Mouse (Mus musculus) forebrain, embryonic 15.5 days (tissue): ENCODE measurements around the gene Tom1l2. TPM values are rescaled to one million over a fixed set of nuclear protein-coding genes. Genes with fewer than 3 reads are reported as not detected.

Experiments
- ATAC-seq: fragments of 200-750 bp; cut with Nextera tagmentation; replicated peaks from 2 replicates; pipeline ENCODE4 v1.8.0; 2017; ENCODE audit warnings: mild to moderate bottlenecking, moderate TSS enrichment, moderate library complexity
- H3K27ac ChIP-seq: fragments of 300-500 bp; sonication (generic); replicated peaks from 2 replicates; pipeline ENCODE4 v1.5.1; 2015; ENCODE audit warnings: mild to moderate bottlenecking, inconsistent platforms
- H3K27me3 ChIP-seq: fragments of 300-500 bp; sonication (generic); 2 replicates; pipeline ENCODE4 v1.6.1; 2015; ENCODE audit warnings: inconsistent platforms
- H3K36me3 ChIP-seq: fragments of 300-500 bp; sonication (generic); 2 replicates; pipeline ENCODE4 v1.6.1; 2015; ENCODE audit warnings: mild to moderate bottlenecking, inconsistent platforms
- H3K4me1 ChIP-seq: fragments of 300-500 bp; sonication (generic); 2 replicates; pipeline ENCODE4 v1.6.1; 2015; ENCODE audit warnings: inconsistent platforms
- H3K4me2 ChIP-seq: fragments of 300-500 bp; sonication (generic); replicated peaks from 2 replicates; pipeline ENCODE4 v1.6.1; 2015; ENCODE audit warnings: mild to moderate bottlenecking, inconsistent platforms
- H3K4me3 ChIP-seq: fragments of 300-500 bp; sonication (generic); 2 replicates; pipeline ENCODE4 v1.5.1; 2015; ENCODE audit warnings: mild to moderate bottlenecking, inconsistent platforms
- H3K9ac ChIP-seq: fragments of 300-500 bp; sonication (generic); replicated peaks from 2 replicates; pipeline ENCODE4 v1.6.1; 2015; ENCODE audit warnings: mild to moderate bottlenecking, inconsistent platforms
- H3K9me3 ChIP-seq: fragments of 300-500 bp; sonication (generic); 2 replicates; pipeline ENCODE4 v1.6.1; 2016; ENCODE audit warnings: inconsistent platforms
- WGBS: fragments of 180-500 bp; shearing (Covaris S2); methylation state at CpG from one replicate; pipeline ENCODE4 v1.1.7; 2015; ENCODE audit warnings: mixed read lengths; 5-methylcytosine and 5-hydroxymethylcytosine counted together
- polyA plus RNA-seq: library from polyadenylated mRNA; unstranded; fragments of >200 nt; fragmentation: Nextera tagmentation; extraction: Ambion mirVana; gene quantifications from 2 replicates; pipeline ENCODE4 v1.2.1, GENCODE M21; 2015

The Tom1l2 gene
- polyA plus RNA-seq, result 47.9 and 48.7 TPM in 2 replicates

GRCm38 (mm10) chr11:60352559-60353411, at the start of gene Tom1l2, which contains the start of gene Drc3:
Gene Tom1l2, minus strand, starts transcription at chr11:60352905.
Gene Drc3, plus strand, starts transcription at chr11:60353329.
- peak within 1 kb of the TSS; percentile 68 for H3K4me2 ChIP-seq
- peak within 1 kb of the TSS; percentile 57 for H3K27ac ChIP-seq
- peak; percentile 100 for ATAC-seq
- H3K4me1 ChIP-seq, result peaks cover 20% of the 10 kb centered on the region
- peak within 1 kb of the TSS; percentile 76 for H3K4me3 ChIP-seq
- H3K9me3 ChIP-seq, result no peaks in the 10 kb centered on the region
- H3K36me3 ChIP-seq, result no peaks in the 10 kb centered on the region
- WGBS, result under 1% methylated on average over 56 of the region's 57 CpGs
- no peaks in the 10 kb centered on the region for H3K27me3 ChIP-seq
- peak within 1 kb of the TSS; percentile 74 for H3K9ac ChIP-seq

- Histone ChIP-seq H3K9ac (no peak overlapping the region), H3K36me3 (peaks cover 21% of the 10 kb centered on the region), H3K27me3 (no peaks in the 10 kb centered on the region), H3K27ac (no peak overlapping the region), H3K9me3 (no peaks in the 10 kb centered on the region), H3K4me1 (peaks cover 10% of the 10 kb centered on the region; the same call in 1 of the 2 replicates), H3K4me3 (no peak overlapping the region), H3K4me2 (no peak overlapping the region)
- 83% methylated on average over 2 of the region's 2 CpGs for WGBS
- no peak for ATAC-seq
Measured at GRCm38 (mm10) chr11:60397172-60397571, 44.5 kb upstream of the Tom1l2 start.

GRCm38 (mm10) chr11:60396546-60396945, 43.8 kb upstream of the Tom1l2 start:
- H3K4me2 ChIP-seq, result no peak overlapping the region
- H3K9me3 ChIP-seq, result no peaks in the 10 kb centered on the region
- ATAC-seq, result peak; percentile 70; the same call in 1 of the 2 replicates
- H3K36me3 ChIP-seq, result peaks cover 15% of the 10 kb centered on the region
- H3K27ac ChIP-seq, result no peak overlapping the region
- H3K9ac ChIP-seq, result no peak overlapping the region
- no peaks in the 10 kb centered on the region for H3K27me3 ChIP-seq
- WGBS, result 45% methylated on average over 6 of the region's 6 CpGs
- H3K4me3 ChIP-seq, result no peak overlapping the region
- H3K4me1 ChIP-seq, result peaks cover 10% of the 10 kb centered on the region; the same call in 1 of the 2 replicates

GRCm38 (mm10) chr11:60391346-60391745, 38.6 kb upstream of the Tom1l2 start:
- no peaks in the 10 kb centered on the region for H3K27me3 ChIP-seq
- H3K36me3 ChIP-seq, result no peaks in the 10 kb centered on the region
- 89% methylated on average over 6 of the region's 6 CpGs for WGBS
- H3K27ac ChIP-seq, result no peak overlapping the region
- no peaks in the 10 kb centered on the region for H3K9me3 ChIP-seq
- H3K4me2 ChIP-seq, result no peak overlapping the region
- no peak overlapping the region for H3K9ac ChIP-seq
- no peak overlapping the region for H3K4me3 ChIP-seq
- H3K4me1 ChIP-seq, result no peaks in the 10 kb centered on the region
- ATAC-seq, result no peak

- no peak overlapping the region for H3K9ac ChIP-seq
- no peak overlapping the region for H3K4me3 ChIP-seq
- peaks cover 20% of the 10 kb centered on the region for H3K4me1 ChIP-seq
- no peak for ATAC-seq
- no peak overlapping the region for H3K27ac ChIP-seq
- H3K36me3 ChIP-seq, result no peaks in the 10 kb centered on the region
- no peaks in the 10 kb centered on the region for H3K27me3 ChIP-seq
- no peak overlapping the region for H3K4me2 ChIP-seq
- WGBS, result 88% methylated on average over 2 of the region's 2 CpGs
- no peaks in the 10 kb centered on the region for H3K9me3 ChIP-seq
Measured at GRCm38 (mm10) chr11:60387944-60388343, 35.2 kb upstream of the Tom1l2 start.

- Histone ChIP-seq H3K4me1 (peaks cover 20% of the 10 kb centered on the region), H3K4me3 (no peak overlapping the region), H3K9ac (no peak overlapping the region), H3K9me3 (no peaks in the 10 kb centered on the region), H3K27me3 (no peaks in the 10 kb centered on the region), H3K36me3 (no peaks in the 10 kb centered on the region), H3K4me2 (no peak overlapping the region), H3K27ac (no peak overlapping the region)
- 84% methylated on average over 5 of the region's 5 CpGs for WGBS
- ATAC-seq, result no peak
Measured at GRCm38 (mm10) chr11:60385946-60386345, 33.2 kb upstream of the Tom1l2 start.

- Histone ChIP-seq H3K4me3 (peak overlapping the region; percentile 22), H3K27me3 (no peaks in the 10 kb centered on the region), H3K9me3 (no peaks in the 10 kb centered on the region), H3K4me1 (peaks cover 20% of the 10 kb centered on the region), H3K9ac (peak overlapping the region; percentile 35), H3K27ac (peak overlapping the region; percentile 80), H3K4me2 (peak overlapping the region; percentile 41), H3K36me3 (no peaks in the 10 kb centered on the region)
- peak; percentile 87 for ATAC-seq
- under 1% methylated on average over 16 of the region's 16 CpGs for WGBS
Measured at GRCm38 (mm10) chr11:60384762-60385421, 32.2 kb upstream of the Tom1l2 start.

- peaks cover 20% of the 10 kb centered on the region for H3K4me1 ChIP-seq
- no peaks in the 10 kb centered on the region for H3K27me3 ChIP-seq
- H3K9me3 ChIP-seq, result no peaks in the 10 kb centered on the region
- no peak overlapping the region for H3K27ac ChIP-seq
- 87% methylated on average over 6 of the region's 6 CpGs for WGBS
- H3K9ac ChIP-seq, result no peak overlapping the region
- no peak overlapping the region for H3K4me2 ChIP-seq
- no peak overlapping the region for H3K4me3 ChIP-seq
- no peaks in the 10 kb centered on the region for H3K36me3 ChIP-seq
- no peak for ATAC-seq
Measured at GRCm38 (mm10) chr11:60383518-60383917, 30.8 kb upstream of the Tom1l2 start.

GRCm38 (mm10) chr11:60374481-60374880, 21.8 kb upstream of the Tom1l2 start:
- ATAC-seq, result no peak
- H3K4me1 ChIP-seq, result no peaks in the 10 kb centered on the region
- 78% methylated on average over 6 of the region's 6 CpGs for WGBS
- H3K4me2 ChIP-seq, result no peak overlapping the region
- H3K27ac ChIP-seq, result no peak overlapping the region
- no peaks in the 10 kb centered on the region for H3K27me3 ChIP-seq
- H3K4me3 ChIP-seq, result no peak overlapping the region
- no peaks in the 10 kb centered on the region for H3K36me3 ChIP-seq
- H3K9me3 ChIP-seq, result no peaks in the 10 kb centered on the region
- H3K9ac ChIP-seq, result no peak overlapping the region

- no peak overlapping the region for H3K9ac ChIP-seq
- 89% methylated on average over 13 of the region's 13 CpGs for WGBS
Measured at GRCm38 (mm10) chr11:60370431-60370830, 17.7 kb upstream of the Tom1l2 start.

GRCm38 (mm10) chr11:60369448-60369847, 16.7 kb upstream of the Tom1l2 start:
- no peak overlapping the region for H3K4me3 ChIP-seq
- no peaks in the 10 kb centered on the region for H3K4me1 ChIP-seq
- no peaks in the 10 kb centered on the region for H3K27me3 ChIP-seq
- H3K9me3 ChIP-seq, result no peaks in the 10 kb centered on the region
- ATAC-seq, result no peak
- H3K27ac ChIP-seq, result no peak overlapping the region
- no peaks in the 10 kb centered on the region for H3K36me3 ChIP-seq
- H3K9ac ChIP-seq, result no peak overlapping the region
- no peak overlapping the region for H3K4me2 ChIP-seq
- 74% methylated on average over 4 of the region's 4 CpGs for WGBS

More at GRCm38 (mm10) chr11:60370431-60370830, 17.7 kb upstream of the Tom1l2 start:
- no peak overlapping the region for H3K4me2 ChIP-seq
- H3K27ac ChIP-seq, result no peak overlapping the region
- no peaks in the 10 kb centered on the region for H3K36me3 ChIP-seq
- no peaks in the 10 kb centered on the region for H3K4me1 ChIP-seq
- no peak overlapping the region for H3K4me3 ChIP-seq
- no peak for ATAC-seq
- no peaks in the 10 kb centered on the region for H3K27me3 ChIP-seq
- no peaks in the 10 kb centered on the region for H3K9me3 ChIP-seq

GRCm38 (mm10) chr11:60368909-60369308, 16.2 kb upstream of the Tom1l2 start:
- Histone ChIP-seq H3K27ac (no peak overlapping the region), H3K4me2 (no peak overlapping the region), H3K9ac (no peak overlapping the region), H3K4me3 (no peak overlapping the region), H3K9me3 (no peaks in the 10 kb centered on the region), H3K36me3 (no peaks in the 10 kb centered on the region), H3K27me3 (no peaks in the 10 kb centered on the region), H3K4me1 (no peaks in the 10 kb centered on the region)
- no peak for ATAC-seq
- WGBS, result 79% methylated on average over 4 of the region's 4 CpGs
